Mouse (Mus musculus): ENCODE data around the gene Cda.

The Cda gene

DNA sequence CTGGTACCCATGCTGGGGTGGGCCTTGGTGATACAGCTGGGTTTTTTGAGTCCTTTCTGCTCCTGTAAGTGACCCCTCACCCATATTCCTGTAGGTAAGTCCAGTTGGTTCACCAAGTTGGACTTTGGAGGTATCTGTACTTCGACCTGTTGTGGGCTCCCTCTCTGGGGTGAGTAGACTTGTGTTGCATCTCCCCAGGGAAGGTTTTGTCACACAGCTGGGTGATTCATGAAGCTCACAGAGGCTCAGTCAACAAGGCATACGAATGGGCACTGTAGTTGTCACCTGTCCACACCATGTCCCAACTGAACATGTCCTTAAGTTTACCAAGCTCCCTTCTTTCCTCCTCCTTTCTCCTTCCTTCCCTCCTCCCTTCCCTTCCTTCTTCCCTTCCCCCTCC is 1.2 kb downstream of the Cda start:
- DNase-seq: peak; percentile 65

DNA sequence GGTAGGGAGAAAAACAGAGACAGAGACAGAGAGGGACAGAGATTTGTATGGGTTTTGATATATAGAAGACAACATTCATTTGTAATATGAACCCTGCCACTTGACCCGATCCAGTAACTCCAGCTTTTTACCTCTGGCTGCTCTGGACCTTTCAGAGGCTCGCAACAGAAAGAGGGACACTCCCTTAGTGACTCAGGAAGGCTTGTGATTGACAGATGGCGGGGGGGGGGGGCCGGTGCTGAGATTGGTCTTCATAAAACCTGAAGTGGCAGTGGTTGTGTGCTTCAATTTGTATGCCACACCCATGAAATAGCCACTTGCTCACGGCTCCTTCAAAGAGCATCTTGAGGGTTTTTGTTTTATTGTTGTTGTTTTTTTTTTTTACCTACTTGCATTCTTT is 4.3 kb downstream of the Cda start:
- DNase-seq: no peak

DNA sequence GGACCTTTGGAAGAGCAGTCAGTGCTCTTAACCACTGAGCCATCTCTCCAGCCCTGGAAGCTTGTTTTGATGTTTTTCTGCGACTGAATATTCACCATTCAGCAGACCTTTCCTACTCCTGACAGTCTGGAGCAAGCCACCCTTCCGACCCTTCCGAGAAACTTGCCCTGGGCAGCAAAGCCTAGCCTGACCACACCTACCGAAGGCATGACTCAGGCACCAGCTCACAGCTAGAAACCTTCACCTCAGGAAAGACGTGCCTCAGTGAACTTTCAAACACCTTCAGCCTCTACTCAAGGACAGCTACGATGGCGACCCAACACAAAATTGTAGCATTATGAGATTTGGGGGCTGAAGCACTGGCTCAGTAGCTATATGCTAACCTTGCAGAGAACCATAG is 4.9 kb downstream of the Cda start:
- no peak for DNase-seq

DNA sequence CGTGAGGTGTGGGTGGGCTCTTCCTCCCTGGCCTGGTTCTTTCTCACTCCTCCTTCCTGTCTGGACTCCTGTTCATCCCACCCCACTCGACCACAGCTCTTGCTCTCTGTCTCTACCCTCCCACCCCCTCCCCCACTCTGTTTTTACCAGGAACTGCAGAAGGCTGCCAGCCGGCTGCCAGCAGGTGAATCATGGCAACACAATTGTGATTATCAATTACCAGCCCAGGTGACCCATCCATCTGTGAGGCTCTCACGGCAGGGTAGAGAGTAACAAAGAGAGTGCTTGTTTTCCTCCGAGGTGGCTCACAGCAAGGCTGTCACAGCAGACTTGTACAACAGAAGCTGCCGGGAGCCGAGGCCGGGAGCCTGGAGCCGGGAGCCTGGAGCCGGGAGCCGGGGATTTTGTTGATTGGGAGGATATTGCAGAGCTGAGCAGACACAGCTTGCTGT is 6.4 kb downstream of the Cda start:
- DNase-seq: no peak

DNA sequence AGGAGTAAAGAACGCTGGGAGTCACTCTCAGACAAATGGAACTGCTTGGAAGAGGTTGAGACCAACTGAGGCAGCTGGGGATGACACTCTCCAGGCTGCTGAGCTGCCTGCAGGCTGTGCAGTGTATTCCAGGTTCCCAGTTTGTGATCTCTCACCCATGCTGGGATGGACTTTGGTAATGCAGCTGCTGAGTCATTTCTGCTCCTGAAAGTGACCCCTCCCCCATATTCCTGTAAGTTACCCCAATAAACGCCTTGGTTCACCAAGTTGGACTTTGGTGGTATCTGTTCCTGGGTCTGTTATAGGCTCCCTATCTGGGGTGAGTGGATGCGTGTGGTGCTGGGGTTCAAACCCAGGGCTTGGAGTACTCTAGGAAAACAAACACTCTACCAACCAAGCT is 9.6 kb downstream of the Cda start:
- no peak for DNase-seq

DNA sequence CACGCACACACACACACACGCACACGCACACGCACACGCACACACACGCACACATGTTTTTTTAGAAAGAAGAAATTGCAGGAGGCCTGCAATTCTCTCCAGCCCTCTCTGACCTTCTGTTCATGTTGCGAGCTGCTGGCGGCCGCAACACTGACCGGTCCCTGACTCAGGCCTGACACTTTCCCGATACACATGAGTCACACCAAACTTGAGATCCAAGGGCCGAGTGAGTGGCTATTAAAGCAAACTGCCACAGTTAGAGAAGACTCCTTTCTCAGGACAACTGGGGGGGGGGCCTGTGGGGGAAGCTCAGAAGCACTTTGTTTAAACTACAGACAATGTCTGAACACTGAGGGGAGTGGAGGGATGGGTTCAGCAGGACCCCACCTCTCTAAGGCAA is 11.2 kb downstream of the Cda start:
- no peak for DNase-seq

DNA sequence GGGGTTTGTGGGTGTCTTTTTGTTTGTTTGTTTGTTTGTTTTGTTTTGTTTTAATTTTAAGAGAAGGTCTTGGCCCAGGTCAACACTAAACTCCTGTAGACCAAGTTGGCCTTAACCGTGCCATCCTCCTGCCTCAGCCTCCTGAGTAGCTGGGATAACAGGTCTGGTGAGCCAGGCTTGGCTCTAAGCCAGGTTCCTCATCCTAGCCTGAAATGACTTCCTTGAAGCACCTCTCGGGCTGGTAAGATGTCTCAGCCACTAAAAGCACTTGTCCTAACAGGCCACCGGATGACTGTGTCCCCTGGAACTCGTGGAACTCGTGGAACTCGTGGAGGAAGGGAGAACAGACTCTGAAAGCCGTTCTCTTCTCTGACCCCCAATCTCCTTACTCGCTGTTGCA is 11.7 kb downstream of the Cda start:
- no peak for DNase-seq

DNA sequence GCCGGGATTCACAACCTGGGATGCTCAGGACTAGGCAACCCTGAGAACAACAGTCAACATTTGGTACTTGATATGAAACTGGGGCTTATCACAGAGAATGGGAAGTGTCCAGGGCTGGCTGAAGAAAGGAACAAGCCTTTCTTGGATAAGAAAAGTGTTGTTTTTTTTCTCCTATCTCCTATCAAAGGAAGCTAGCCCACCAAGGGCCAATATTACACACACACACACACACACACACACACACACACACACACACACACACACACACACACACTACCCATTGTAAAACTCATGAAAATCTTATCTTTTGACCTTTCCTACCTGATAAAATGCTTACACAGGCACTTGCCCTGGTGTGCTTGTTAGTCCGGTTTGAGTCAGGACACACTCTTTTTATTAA is 12.3 kb downstream of the Cda start:
- no peak for DNase-seq

DNA sequence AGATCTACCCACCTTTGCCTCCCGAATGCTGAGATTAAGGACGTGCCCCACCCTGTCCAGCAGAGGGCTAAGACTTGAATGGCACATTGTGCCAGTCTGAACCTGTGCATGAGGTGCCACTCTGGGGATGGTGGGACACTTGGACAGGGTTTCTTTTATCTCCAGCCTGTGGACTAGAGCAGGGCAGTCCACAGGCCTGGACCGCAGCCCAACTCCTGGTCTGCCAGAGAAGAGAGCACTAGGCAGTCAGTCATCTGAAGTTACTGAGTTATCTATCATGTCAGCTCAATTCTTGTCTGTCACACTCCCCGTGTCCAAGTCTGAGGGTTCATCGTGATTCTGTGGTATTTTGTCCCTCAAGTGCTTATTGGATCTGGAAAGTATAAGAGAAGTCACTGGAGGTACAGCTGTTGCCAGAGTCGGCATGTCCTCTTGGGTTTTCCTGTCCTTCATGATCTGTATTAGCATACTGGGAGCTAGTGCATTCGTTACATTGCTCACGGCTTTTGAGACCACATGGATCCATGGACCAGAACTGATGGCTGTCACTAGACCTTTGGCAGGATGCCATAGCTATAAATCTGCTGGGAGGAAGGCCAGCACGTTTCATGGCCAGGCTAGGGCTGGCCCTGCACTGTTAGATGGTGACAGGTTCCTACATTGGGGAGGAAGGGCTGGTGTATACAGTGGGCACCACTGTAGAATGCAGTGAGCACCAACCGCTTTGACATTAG is 14.2 kb downstream of the Cda start:
- DNase-seq: peak; percentile 74

DNA sequence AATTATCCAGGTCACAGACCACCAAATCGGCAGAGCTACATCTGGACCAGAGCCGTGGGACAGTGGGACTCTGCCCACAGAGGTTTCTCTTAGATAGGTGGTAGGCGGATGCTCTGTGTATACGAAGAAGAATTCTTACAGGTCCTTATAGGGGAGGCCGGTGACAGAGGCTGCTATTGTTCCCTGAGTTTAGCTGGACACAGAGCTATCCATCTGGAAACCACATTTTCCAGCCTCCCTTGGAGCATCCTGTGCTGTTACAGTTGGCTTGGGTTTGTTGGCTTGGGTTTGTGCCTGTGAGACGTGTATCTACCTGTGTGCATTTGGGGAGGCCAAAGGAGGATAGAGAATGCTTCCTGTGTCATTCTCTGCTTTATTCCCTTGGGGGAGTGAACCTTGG is 15.1 kb downstream of the Cda start:
- DNase-seq: no peak

DNA sequence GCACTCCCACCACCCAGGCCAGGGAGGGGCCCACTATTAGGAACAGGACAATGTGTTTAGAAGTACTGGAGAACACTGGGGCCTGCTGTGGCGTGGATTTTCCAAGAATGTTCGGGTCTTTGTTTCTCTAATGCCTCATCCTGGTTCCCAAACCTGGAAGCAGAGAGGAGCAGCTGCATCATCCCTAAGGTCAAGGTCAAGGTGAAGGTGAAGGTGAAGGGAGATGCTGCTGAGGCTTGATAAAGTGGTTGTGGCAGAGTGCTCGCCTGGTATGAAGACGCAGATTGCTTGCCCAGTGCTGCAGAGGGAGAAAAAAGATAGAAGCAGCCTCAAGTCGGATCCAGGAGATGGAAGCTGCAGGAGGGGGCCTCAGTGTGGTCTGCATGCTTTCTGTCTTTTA is 16.0 kb downstream of the Cda start:
- DNase-seq: no peak

DNA sequence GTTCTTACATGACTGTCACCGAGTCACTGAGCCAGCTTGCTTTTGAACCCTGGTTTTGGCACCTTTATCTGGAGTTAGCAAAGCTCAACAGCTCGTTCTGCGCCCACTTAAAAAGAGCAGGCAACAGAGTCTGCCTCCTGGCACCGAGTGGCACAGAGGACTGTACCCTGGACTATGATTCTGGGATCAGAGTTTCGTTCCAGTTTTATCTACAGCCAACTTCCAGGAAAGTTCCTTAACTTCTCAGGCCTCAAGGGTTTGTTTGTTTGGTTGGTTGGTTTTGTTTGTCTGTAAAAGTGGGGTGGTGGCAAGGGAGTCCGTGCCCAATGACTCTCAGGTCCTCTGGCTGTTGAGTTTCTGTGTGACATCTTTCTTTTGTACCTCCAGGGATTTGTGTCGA is 19.1 kb downstream of the Cda start:
- peak; percentile 58 for DNase-seq

DNA sequence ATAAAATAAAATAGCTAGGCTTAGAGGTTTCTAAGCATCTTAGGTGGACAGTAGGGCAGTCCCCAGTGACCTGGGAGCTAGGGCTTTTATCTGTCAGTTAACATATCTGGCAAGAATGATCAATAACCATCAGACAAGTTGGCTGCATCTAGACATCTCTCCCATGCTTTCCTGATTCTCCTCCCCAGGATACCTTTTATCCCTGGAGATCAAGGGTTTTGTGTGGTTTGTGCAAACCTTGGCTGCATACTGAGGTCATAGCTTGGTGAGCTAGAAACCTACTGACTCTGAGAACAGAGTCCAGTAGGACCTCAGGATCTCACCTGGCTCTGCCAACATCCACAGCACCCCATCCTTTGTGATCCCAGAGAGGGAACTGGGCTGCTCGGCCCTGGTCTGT is 20.5 kb downstream of the Cda start:
- no peak for DNase-seq

DNA sequence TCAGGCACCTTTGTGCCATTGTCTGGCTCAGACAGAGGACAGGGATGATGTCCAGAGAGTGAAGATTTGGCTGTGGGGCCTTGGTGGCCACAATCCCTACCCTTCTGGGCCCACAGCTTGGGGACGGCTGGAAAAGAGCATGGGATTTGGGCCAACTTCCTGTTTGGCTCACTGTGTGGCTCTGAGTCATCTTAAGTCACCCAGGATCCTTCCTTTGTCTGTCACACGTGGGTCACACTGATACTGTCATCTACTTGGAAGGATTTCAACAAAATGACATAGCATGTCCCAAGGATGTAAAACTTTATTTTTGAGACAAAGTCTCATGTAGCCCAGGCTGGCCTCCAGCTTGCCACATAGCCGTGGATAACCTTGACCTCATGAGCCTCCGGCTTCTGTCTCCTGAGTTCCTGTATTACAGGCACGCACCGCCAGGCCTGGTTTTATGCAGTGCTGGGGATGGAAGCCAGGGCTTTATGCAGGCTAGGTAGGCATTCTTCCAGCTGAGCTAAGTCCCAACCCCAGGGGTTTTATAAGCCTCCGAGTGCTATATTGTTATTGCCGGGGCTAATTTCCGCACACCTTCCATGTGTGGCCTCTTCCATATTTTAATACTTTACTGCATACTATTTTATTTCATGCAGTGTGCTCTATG is 22.8 kb downstream of the Cda start:
- DNase-seq: peak; percentile 54

DNA sequence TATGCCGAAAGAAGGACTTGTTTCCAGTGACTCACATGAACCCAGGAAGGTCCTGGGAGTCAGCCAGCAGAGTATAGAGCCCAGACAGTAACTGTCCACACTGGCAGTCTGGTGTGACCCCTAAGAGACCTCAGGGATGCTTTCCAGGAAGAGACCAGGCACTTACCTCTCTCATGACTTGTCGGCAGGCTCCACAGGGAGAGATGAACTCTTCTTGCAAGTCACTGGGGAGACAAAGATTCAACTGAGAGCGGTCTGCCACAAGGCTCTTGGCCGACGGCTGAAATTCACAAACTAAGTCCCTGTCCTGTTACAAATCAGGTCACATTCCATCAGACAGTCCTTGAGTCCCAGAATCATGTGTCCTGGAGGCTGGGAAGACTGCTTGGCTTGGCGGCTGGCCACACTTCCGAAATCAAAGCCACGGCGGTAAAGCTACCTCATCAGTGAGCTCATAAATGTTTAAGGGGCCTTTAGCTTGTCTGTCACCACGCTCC is 24.4 kb downstream of the Cda start:
- DNase-seq: peak; percentile 53

DNA sequence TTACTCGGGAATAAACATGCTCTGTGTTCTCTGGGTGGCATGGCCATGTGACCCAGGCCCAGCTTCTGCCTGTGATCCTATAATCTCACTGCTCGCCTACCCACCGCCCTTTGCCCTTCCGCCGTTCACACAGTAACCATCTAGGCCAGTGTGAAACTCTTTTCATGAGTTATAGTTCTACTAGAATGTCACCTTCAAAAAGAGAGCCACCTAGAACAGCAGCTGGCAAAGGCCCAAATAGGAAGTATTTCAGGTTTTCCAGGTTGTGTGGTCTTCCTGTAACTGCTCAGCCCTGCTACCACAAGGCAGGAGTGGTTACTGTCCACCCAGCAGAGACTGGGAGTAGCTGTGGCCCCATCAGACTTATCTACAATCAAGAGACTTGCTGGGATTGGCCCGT is 25.0 kb downstream of the Cda start:
- DNase-seq: peak; percentile 87

DNA sequence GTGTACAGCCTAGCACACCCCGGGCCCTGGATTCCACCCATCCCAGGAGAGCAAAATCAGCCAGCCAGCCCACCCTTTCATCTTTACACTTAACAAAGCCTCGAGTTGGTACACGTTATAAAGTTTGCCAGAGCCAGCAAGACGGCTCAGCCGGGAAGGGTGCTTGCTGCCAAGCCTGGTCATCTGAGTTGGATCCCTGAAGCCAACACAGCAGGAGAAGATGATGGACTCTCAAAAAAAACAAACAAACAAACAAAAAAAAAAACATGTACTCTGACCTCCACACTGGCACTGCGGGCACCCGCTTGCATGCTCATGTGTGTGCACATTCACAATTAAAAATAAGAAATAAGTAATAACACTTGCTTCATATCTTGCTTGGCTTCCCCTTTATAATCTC is 25.7 kb downstream of the Cda start:
- no peak for DNase-seq

DNA sequence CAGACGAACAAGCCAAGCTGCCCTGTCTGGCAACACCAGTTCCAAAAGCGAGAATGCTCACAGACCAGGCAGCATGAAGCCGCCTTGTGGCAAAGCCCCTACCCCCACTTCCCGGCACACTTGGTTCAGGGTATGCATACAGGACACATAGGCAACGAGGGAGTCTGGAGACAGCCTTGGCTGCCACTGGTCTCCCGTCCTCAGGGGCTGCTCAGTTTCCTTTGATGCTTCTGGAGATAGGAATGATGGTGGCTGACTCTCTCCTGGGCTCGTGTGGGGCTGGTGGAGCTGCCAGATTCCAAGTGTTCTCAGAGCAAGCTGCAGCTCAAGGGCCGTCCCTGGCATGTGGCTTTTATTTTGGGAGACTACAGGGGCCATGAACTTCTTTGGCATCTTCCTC is 26.4 kb downstream of the Cda start:
- no peak for DNase-seq

DNA sequence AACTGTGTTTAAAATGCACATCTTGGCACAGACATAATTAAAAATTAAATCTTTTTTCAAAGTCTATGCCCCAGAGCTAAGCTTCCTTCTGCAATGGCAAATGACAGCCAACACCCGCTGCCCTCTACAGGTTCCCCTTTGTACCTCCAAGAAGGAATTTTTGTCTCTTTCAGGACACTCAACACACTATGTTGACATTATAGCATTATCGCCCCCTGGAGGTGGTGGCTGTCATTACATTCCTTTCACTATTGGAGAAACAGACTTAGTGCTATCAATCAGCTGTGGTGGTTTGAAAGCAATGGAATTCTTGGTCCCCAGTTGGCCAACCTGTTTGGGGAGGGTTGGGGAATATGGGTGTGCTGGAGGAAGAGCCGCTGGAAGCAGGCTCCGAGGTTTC is 27.8 kb downstream of the Cda start:
- DNase-seq: peak; percentile 56

DNA sequence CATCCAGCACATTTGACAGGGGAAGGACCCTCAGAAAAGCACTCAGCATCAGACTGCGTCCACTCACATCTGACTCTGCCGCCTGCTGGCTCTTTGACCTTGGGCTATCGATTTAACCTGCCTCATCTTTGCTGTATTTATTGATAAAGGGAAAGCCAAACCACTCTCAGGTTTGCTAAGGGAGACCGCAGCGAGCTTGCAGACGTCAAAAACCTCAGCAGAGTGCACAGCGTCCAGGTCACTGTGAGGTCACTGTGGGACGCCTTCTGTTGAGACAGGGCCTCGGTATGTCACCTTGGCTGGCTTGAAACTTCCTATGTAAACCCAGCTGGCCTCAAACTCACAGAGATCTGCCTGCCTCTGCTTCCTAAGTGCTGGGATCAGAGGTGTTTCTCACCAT is 30.5 kb downstream of the Cda start:
- no peak for DNase-seq

DNA sequence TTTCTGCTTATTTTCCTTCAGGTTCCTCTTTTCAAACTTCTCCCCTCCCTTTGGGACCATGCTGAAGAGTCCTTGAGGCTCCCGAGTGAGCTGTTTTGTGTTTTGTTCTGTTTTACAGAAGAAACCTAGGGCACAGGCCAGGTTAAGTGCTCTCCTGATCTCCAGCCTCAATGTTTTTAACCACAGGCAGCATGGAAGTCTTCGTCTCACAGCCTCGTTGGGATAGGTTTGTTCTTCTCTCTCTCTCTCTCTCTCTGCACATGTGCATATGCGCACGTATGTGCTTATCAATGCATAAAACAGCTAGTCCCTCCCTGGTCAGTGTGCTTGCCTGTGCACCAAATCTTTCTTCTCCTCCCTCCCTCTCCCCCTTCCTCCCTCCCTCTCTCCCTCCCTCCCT is 30.9 kb downstream of the Cda start:
- DNase-seq: no peak

DNA sequence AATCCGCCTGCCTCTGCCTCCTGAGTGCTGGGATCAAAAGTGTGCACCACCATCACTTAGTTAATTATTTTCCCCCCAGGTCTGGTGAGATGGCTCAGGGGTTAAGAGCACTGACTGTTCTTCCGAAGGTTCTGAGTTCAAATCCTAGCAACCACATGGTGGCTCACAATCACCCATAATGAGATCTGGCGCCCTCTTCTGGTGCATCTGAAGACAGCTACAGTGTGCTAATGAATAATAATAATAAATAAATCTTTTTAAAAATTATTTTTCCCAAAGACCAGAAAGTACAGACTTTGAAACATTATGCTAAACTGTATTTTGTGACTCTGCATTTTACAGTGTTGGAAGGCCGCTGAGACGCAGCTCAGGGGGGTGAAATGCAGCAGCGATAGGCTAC is 32.1 kb downstream of the Cda start:
- DNase-seq: no peak

DNA sequence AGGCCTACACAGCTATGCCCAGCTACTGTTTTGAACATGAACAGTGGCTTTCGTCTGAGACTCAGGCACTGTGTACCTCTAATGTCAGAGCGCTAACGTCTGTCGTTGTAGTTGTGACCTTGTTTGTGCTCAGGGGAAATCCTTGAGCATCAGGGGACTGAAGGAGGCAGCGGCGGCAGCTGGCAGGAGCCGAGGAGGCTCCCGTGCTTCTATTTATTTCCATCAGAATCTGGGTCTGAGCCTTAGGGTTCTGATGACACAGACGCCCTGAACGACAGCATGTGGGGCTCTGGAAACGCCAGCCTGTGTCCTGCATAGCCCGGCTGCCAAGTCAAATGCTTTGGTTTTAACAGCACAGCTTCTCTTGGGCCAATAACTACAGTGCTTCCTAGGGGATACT is 32.8 kb downstream of the Cda start:
- DNase-seq: no peak

DNA sequence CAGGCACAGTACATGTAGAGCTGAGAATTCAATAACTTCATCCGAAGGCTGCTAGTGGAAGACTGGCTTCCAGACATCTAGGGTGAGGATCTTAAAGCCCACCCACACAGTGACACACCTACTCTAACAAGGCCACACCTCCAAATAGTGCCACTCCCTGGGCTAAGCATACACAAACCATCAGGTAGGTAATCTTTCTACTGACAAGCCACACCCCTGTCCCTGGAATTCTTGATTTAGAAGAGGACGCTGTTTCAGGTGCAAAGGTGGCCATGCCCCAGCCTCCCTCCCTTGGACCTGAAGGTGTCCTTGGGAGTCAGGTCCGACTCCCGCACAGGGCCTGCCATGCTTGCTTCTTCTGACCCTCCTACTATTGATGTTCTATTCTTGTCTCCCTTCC is 34.7 kb downstream of the Cda start:
- DNase-seq: no peak

DNA sequence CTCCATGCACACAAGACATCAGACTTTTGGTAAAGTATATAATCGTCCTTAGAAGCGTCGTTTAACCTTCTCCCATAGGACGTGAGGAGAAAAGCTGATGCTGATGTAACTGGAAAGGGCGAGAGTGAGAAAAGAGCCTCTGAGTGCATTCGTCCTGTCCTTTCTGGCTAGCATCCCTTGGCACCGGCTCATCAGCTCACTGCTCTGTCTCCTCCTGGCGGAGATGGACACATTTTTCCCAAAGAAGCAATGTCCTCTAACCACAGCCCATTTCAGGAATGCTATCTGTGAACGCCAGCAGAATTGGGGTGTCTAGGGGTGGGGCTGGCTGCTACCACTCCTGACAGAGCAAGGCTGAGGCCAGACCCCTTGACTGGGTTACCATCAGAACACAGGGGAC is 36.1 kb downstream of the Cda start:
- no peak for DNase-seq

Measured in kidney, postnatal 14 days (tissue).